Mouse (Mus musculus) G1E (cell line): ENCODE data around the gene Plppr3.

Experiments
- CTCF ChIP-seq: IDR thresholded peaks from 2 replicates; pipeline ENCODE4 v1.5.1; 2012; ENCODE audit warnings: low read depth, low read length, inconsistent platforms, mixed read lengths
- GATA1 ChIP-seq: IDR thresholded peaks from 2 replicates; pipeline ENCODE4 v1.6.1; 2012; ENCODE audit warnings: borderline replicate concordance, low read length, inconsistent platforms, mixed read lengths
- GATA2 ChIP-seq: IDR thresholded peaks from 2 replicates; pipeline ENCODE4 v1.6.1; 2012; ENCODE audit warnings: low read depth, low read length, inconsistent platforms, borderline replicate concordance
- TAL1 ChIP-seq: conservative IDR thresholded peaks from 2 replicates; pipeline ENCODE4 v1.6.1; 2012; ENCODE audit warnings: low read depth, low read length, inconsistent platforms, mixed read lengths

DNA sequence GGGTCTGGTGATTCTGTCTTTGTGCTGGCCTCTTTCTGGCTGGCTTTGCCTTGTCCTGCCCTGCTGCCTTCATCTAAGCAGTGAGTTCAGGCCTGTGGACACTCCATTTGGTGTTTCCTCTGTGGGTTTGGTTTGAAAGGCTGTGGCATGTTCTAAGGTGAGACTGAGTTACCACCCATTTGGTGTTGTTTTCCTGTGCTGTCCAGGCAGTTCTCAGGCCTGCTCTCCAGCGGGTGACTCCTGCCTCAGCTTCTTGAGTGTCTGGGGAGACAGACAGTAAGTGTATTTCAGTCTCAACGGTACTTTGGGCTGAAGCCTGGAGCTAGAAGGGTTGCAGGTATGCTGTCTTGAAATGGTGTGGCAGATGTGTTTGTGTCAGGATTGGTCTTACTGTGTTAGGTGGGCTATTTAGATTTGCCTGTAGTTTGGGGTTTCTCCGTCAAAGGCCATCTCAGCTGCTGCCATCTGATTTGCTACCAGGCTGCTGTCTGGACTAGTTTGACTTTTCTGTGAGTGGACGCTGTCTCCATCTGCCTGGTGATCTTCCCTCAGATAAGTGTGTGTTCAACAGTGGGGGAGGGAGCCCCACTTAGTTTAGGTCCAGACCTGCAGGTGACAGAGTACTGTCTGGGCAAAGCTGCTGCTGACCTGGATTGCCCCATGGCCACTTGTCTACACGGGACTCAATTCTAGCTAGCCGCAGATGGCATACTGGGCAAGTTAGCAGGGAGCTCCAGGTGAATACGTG lies 17.6 kb downstream of the Plppr3 start:
- TF ChIP-seq GATA1 (no peak), CTCF (no peak), GATA2 (no peak), TAL1 (no peak)
